Mouse (Mus musculus) adrenal gland, adult 2 months (tissue): Measurements from ENCODE around the gene Gm9964. TPM values are rescaled to one million over a fixed set of nuclear protein-coding genes. Genes with fewer than 3 reads are reported as not detected.

ENCODE experiments used
- DNase-seq: peaks from one replicate; pipeline ENCODE4 v3.0.0; 2021
- polyA plus RNA-seq: library from polyadenylated mRNA; depleted of rRNA; stranded (reverse); fragments of >200 nt; gene quantifications from 2 replicates; pipeline ENCODE4 v1.2.3, GENCODE M21; 2012; rRNA removed
- total RNA-seq, 2 experiments: library from RNA; stranded (reverse); gene quantifications; 2 replicates each; pipeline ENCODE4 v1.2.3; 2021

The Gm9964 gene
- total and polyA plus RNA-seq, 3 experiments: not detected

- peak; percentile 75 for DNase-seq
Measured at GRCm38 (mm10) chr11:79253542-79254390, 42.9 kb downstream of the Gm9964 start.

DNA sequence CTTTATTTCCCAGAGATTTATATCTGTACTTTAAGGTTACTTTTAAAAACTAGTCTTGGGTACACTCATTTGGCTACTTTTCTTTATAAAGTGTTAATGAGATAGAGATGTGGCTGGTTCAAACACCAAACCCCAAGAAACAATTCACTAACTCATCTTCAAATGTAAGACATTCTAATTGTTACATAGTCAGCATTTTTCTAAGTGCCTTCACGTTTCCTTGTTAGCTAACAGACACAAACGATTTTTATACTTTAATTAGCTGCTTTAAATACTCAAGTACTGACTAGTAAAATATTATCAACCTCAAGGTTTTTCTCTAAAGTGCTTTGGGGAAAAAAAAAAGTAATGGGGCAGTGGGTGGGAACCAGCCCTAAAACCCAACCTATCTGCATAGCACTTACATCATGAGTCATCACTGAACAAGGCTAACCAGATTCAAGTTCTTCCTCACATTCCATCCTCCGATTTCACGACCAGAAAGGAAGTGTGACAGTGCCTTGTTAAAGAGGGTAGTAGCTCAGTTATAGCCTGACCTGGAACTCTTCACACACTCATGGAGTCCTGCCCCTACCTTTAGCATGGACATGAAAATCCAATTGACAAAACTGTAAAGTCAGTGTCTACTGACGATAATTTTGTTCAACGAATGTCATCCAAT is 43.7 kb downstream of the Gm9964 start:
- peak; percentile 53 for DNase-seq

Other genes with a start within 250 kb of the Gm9964 start
- 10 to 100 TPM in 1 of 2 experiments, 1 to 10 TPM in 1; 9.1 to 14.6 TPM for gene Ksr1, start 150.5 kb downstream of the Gm9964 start, total RNA-seq
- gene Ksr1, start 150.5 kb downstream of the Gm9964 start, polyA plus RNA-seq: 17.5 and 27.6 TPM in 2 replicates
- 10 to 100 TPM; 29.4 to 37.0 TPM for gene Wsb1, start 42.2 kb downstream of the Gm9964 start, total RNA-seq
- 59.1 and 61.2 TPM in 2 replicates for gene Wsb1, start 42.2 kb downstream of the Gm9964 start, polyA plus RNA-seq
- gene Nf1, start 42.8 kb upstream of the Gm9964 start, total RNA-seq: 10 to 100 TPM; 49.2 to 62.9 TPM
- 9.7 and 12.9 TPM in 2 replicates for gene Nf1, start 42.8 kb upstream of the Gm9964 start, polyA plus RNA-seq
- gene Omg, start 207.2 kb upstream of the Gm9964 start, total RNA-seq: 10 to 100 TPM in 1 of 2 experiments, 1 to 10 TPM in 1; 8.2 to 10.6 TPM
- gene Omg, start 207.2 kb upstream of the Gm9964 start, polyA plus RNA-seq: 0.38 and 0.59 TPM in 2 replicates
- gene Evi2b, start 226.9 kb upstream of the Gm9964 start, total RNA-seq: 1 to 10 TPM in 1 of 2 experiments, under 1 TPM in 1; 0.84 to 2.1 TPM
- 1.7 and 2.2 TPM in 2 replicates for gene Evi2b, start 226.9 kb upstream of the Gm9964 start, polyA plus RNA-seq
- gene Evi2, start 233.7 kb upstream of the Gm9964 start, total RNA-seq: under 1 TPM; 0.17 to 0.24 TPM
- gene Evi2, start 233.7 kb upstream of the Gm9964 start, polyA plus RNA-seq: 0.12 and 0.32 TPM in 2 replicates
- gene Evi2a, start 233.7 kb upstream of the Gm9964 start, total RNA-seq: 1 to 10 TPM; 1.7 to 4.1 TPM
- gene Evi2a, start 233.7 kb upstream of the Gm9964 start, polyA plus RNA-seq: 2.4 and 2.7 TPM in 2 replicates